Mouse (Mus musculus) midbrain, postnatal 0 days (tissue): ENCODE data around the gene Gm49425. TPM values are rescaled to one million over a fixed set of nuclear protein-coding genes. Genes with fewer than 3 reads are reported as not detected.

Experiments
- ATAC-seq: fragments of 200-750 bp; cut with Nextera tagmentation; 2 replicates; pipeline ENCODE4 v1.8.0; 2017; ENCODE audit warnings: moderate number of reproducible peaks, mild to moderate bottlenecking, moderate TSS enrichment, moderate library complexity; ENCODE audit not compliant: low FRiP score
- DNase-seq: peaks from one replicate; pipeline ENCODE4 v3.0.0-alpha.2; 2015; ENCODE audit warnings: low spot score
- H3K27ac ChIP-seq: fragments of 300-500 bp; sonication (generic); 2 replicates; pipeline ENCODE4 v1.5.1; 2014; ENCODE audit warnings: low read depth, mild to moderate bottlenecking, low read length, mixed read lengths
- H3K27me3 ChIP-seq: fragments of 300-500 bp; sonication (generic); 2 replicates; pipeline ENCODE4 v1.6.1; 2014; ENCODE audit warnings: low read length, control low read depth, mixed read lengths; ENCODE audit not compliant: insufficient read depth
- H3K36me3 ChIP-seq: fragments of 300-500 bp; sonication (generic); 2 replicates; pipeline ENCODE4 v1.6.1; 2014; ENCODE audit warnings: low read length, control low read depth, mixed read lengths; ENCODE audit not compliant: insufficient read depth
- H3K4me1 ChIP-seq: fragments of 300-500 bp; sonication (generic); 2 replicates; pipeline ENCODE4 v1.6.1; 2014; ENCODE audit warnings: mild to moderate bottlenecking, control low read depth, antibody characterized with exemption, low read length, mixed read lengths; ENCODE audit not compliant: insufficient read depth
- H3K4me2 ChIP-seq: fragments of 300-500 bp; sonication (generic); 2 replicates; pipeline ENCODE4 v1.6.1; 2014; ENCODE audit warnings: low read depth, mild to moderate bottlenecking, low read length, mixed read lengths; ENCODE audit not compliant: poor library complexity, severe bottlenecking
- H3K4me3 ChIP-seq: fragments of 300-500 bp; sonication (generic); 2 replicates; pipeline ENCODE4 v1.5.1; 2014; ENCODE audit warnings: low read depth, mild to moderate bottlenecking, low read length, moderate library complexity
- H3K9ac ChIP-seq: fragments of 300-500 bp; sonication (generic); replicated peaks from 2 replicates; pipeline ENCODE4 v1.6.1; 2014; ENCODE audit warnings: mild to moderate bottlenecking, low read length, moderate library complexity, mixed read lengths; ENCODE audit not compliant: poor library complexity, severe bottlenecking
- H3K9me3 ChIP-seq: fragments of 300-500 bp; sonication (generic); 2 replicates; pipeline ENCODE4 v1.6.1; 2016; ENCODE audit warnings: low read length, control low read depth
- CTCF ChIP-seq: IDR thresholded peaks from 2 replicates; pipeline ENCODE4 v1.5.1; 2016; ENCODE audit warnings: antibody characterized with exemption, mild to moderate bottlenecking
- WGBS: fragments of 180-500 bp; shearing (Covaris S2); extraction: QIAGEN DNeasy Blood & Tissue Kit; methylation state at CpG from one replicate; pipeline ENCODE4 v1.1.7; 2014; 5-methylcytosine and 5-hydroxymethylcytosine counted together
- polyA plus RNA-seq: library from polyadenylated mRNA; unstranded; fragments of >200 nt; fragmentation: Nextera tagmentation; extraction: Ambion mirVana; gene quantifications from 2 replicates; pipeline ENCODE4 v1.2.1, GENCODE M21; 2015
- total RNA-seq: library from RNA; depleted of rRNA; stranded (reverse); fragments of >200 nt; gene quantifications from 2 replicates; pipeline ENCODE4 v1.2.3, GENCODE M21; 2014

Gene Gm49425
- total and polyA plus RNA-seq, 2 experiments from 2014 or later, result not detected

DNA sequence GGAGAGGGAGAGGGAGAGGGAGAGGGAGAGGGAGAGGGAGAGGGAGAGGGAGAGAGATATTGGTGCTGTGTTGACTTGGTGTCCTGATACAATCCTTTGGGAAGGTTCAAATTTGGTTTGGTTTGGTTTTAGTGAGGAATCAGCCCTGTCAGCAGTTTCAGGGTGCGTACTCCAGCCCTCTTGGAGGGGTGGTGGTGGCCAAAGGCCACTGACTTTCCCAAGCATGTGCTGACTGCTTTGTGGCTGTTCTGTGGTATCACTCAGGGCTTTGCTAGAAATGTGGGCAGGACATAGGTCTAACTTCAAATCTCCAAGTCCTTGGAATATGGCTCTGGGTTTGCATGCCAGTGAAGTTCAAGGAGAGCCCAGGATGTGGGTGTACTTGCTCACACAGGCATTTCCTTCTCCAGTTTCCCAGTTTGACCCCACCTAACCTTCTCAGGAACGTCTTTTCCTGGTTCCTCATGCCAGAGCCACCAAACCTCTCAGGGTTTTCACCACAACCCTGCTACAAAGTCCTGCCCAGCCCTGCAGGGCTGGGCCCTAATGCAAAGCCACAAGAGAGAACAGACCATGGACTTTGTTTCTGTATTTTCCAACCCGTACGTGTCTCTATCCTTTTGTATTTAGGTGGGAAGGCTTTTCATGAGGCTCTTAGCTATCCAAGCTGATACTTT is 5.6 kb upstream of the Gm49425 start:
- Histone ChIP-seq H3K27me3 (no peaks in the 10 kb centered on the region), H3K36me3 (no peaks in the 10 kb centered on the region), H3K4me1 (no peaks in the 10 kb centered on the region), H3K4me2 (no peak overlapping the region), H3K27ac (no peak overlapping the region), H3K4me3 (no peak overlapping the region), H3K9ac (no peak overlapping the region), H3K9me3 (no peaks in the 10 kb centered on the region)
- no peak for TF ChIP-seq CTCF
- 86% methylated on average over 4 of the region's 4 CpGs for WGBS
- DNase-seq (no peak), ATAC-seq (no peak)

DNA sequence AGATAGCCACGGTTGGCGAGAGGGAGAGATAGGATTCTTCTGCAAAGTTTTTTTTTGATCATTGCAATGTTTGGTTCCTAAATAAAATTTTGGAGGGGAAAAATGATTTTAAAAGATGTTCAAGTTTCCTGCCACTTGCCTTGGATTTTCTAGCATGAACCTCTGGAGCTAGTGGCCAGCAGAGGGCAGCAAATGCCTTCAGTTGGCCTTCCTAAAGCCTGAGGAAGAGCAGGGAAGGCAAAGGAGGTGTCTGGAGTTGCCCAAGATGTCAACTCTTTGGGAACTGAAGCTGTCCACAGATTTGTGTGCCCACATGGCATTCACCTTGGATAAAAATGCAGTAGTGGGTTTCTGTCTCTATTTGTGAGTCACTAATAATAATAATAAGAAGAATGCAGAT is 2.7 kb upstream of the Gm49425 start:
- H3K9me3 ChIP-seq, result no peaks in the 10 kb centered on the region
- H3K27me3 ChIP-seq, result no peaks in the 10 kb centered on the region
- no peak overlapping the region for H3K4me3 ChIP-seq
- no peaks in the 10 kb centered on the region for H3K4me1 ChIP-seq
- H3K27ac ChIP-seq, result no peak overlapping the region
- TF ChIP-seq CTCF, result peak; percentile 95
- no peak overlapping the region for H3K4me2 ChIP-seq
- DNase-seq (peak; percentile 88), ATAC-seq (no peak)
- no peak overlapping the region for H3K9ac ChIP-seq
- WGBS, result 18% methylated on average over 2 of the region's 2 CpGs
- H3K36me3 ChIP-seq, result no peaks in the 10 kb centered on the region

GRCm38 (mm10) chr15:101508247-101508646 is 8.8 kb downstream of the Gm49425 start:
- Histone ChIP-seq H3K27me3 (no peaks in the 10 kb centered on the region), H3K4me2 (no peak overlapping the region), H3K9ac (no peak overlapping the region), H3K4me1 (no peaks in the 10 kb centered on the region), H3K36me3 (no peaks in the 10 kb centered on the region), H3K4me3 (no peak overlapping the region), H3K9me3 (no peaks in the 10 kb centered on the region), H3K27ac (no peak overlapping the region)
- ATAC-seq (no peak), DNase-seq (no peak)
- WGBS, result 86% methylated on average over 9 of the region's 9 CpGs
- no peak for TF ChIP-seq CTCF

- DNase-seq (no peak), ATAC-seq (no peak)
These were observed 9.9 kb downstream of the Gm49425 start for GRCm38 (mm10) chr15:101506896-101507758.

DNA sequence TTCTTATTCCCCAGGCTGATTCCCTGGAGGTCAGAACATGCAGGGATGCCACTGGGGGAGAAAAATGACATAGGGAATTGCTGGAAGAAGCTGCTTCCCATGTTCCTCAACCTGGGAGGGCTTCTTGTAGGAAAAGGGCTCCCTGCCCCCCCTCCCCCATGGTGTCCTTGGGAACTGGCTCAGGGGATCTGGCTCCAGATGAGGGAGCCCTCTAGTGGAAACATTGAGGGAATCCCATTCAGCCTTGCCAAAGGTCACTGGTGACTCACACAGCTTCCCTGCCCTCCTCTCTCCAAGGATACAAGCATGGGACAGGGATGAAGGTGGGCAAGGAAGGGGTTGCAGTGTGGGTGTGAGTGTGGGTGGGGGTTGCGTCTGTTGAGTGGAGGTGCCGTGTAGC is 19.9 kb downstream of the Gm49425 start:
- DNase-seq (no peak), ATAC-seq (no peak)
- TF ChIP-seq CTCF, result peak; percentile 53
- Histone ChIP-seq H3K4me2 (no peak overlapping the region), H3K9me3 (no peaks in the 10 kb centered on the region), H3K4me3 (no peak overlapping the region), H3K36me3 (no peaks in the 10 kb centered on the region), H3K27ac (no peak overlapping the region), H3K9ac (no peak overlapping the region), H3K4me1 (no peaks in the 10 kb centered on the region), H3K27me3 (no peaks in the 10 kb centered on the region)
- 80% methylated on average over 2 of the region's 2 CpGs for WGBS

More at GRCm38 (mm10) chr15:101506896-101507758, 9.9 kb downstream of the Gm49425 start:
- no peaks in the 10 kb centered on the region for H3K36me3 ChIP-seq
- H3K4me3 ChIP-seq, result no peak overlapping the region
- H3K4me2 ChIP-seq, result no peak overlapping the region
- no peak overlapping the region for H3K27ac ChIP-seq
- H3K27me3 ChIP-seq, result no peaks in the 10 kb centered on the region
- no peak for TF ChIP-seq CTCF
- no peak overlapping the region for H3K9ac ChIP-seq
- H3K4me1 ChIP-seq, result no peaks in the 10 kb centered on the region
- no peaks in the 10 kb centered on the region for H3K9me3 ChIP-seq
- 48% methylated on average over 14 of the region's 14 CpGs for WGBS

DNA sequence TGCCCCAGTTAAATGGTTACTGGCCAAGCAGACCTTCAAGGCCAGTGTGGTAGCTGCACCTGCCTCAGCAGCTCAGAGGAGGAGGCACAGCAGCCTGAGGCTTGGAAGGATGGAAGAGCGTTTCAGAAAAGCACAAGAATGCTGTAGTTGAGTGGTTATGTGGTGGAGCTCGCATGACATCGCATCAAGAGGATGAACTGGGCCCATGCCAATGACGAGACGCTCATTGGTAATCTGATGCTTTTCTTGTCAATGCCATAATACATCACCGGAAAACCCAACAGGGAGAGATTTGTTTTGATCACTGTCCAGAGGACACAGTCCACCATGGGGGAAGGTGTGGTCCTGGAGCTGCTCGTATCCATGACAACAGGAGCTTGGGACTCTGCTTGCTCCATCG is 21.8 kb downstream of the Gm49425 start:
- TF ChIP-seq CTCF, result no peak
- WGBS, result 87% methylated on average over 8 of the region's 8 CpGs
- H3K36me3 ChIP-seq, result no peaks in the 10 kb centered on the region

More for the DNA sequence above, 21.8 kb downstream of the Gm49425 start:
- DNase-seq (no peak), ATAC-seq (no peak)
- Histone ChIP-seq H3K27ac (no peak overlapping the region), H3K9me3 (no peaks in the 10 kb centered on the region), H3K4me2 (no peak overlapping the region), H3K4me1 (no peaks in the 10 kb centered on the region), H3K9ac (no peak overlapping the region), H3K4me3 (no peak overlapping the region), H3K27me3 (no peaks in the 10 kb centered on the region)
